In genomic region chr16:17254005-17254597, GRCm38 (mm10) we compare ENCODE assay signal across 11 mouse cellular contexts. TPM values are rescaled to one million over a fixed set of nuclear protein-coding genes. Genes with fewer than 3 reads are reported as not detected.
A peak's percentile ranks its signal among the peaks of the same experiment; 100 is the strongest.
DNase-seq lines count a peak whose midpoint lies in the region; ATAC-seq and TF ChIP-seq lines count a peak whose summit lies in the region.
"Had no signal": no experiment of that assay in that cellular context is flagged by ENCODE, and none has a peak within 500 bp of the region (broad histone marks: within the 10 kb centered on the region; RNA-seq: fewer than 3 reads in every experiment).

No protein-coding gene starts in this region.

- peak overlapping the region; percentile 17; the same call in 1 of the 2 replicates for H3K27ac ChIP-seq in hindbrain, embryonic 11.5 days (ENCODE audit: low read depth, low read length)
- H3K27ac ChIP-seq in hindbrain, embryonic 13.5 days: no peak overlapping the region
- H3K27ac ChIP-seq in ES-Bruce4 (ENCODE audit: insufficient read depth, low read length): peak overlapping the region; percentile 79
- H3K27ac ChIP-seq in liver, embryonic 11.5 days (ENCODE audit: low read depth, low read length): peak overlapping the region; percentile 2; the same call in 1 of the 2 replicates

- H3K4me2 ChIP-seq in hindbrain, embryonic 11.5 days (replicated peaks; ENCODE audit: low read depth, low read length): no peak overlapping the region
- H3K4me2 ChIP-seq in hindbrain, embryonic 13.5 days: no peak overlapping the region
- H3K4me2 ChIP-seq in liver, embryonic 11.5 days: peak overlapping the region; percentile 55

- H3K27me3 ChIP-seq in hindbrain, embryonic 11.5 days (ENCODE audit: control insufficient read depth, insufficient read depth, low read length): no peaks in the 10 kb centered on the region
- no peaks in the 10 kb centered on the region for H3K27me3 ChIP-seq in hindbrain, embryonic 13.5 days
- H3K27me3 ChIP-seq in ES-Bruce4 (ENCODE audit: control insufficient read depth, insufficient read depth, low read length, poor library complexity, severe bottlenecking): no peaks in the 10 kb centered on the region
- no peaks in the 10 kb centered on the region for H3K27me3 ChIP-seq in liver, embryonic 11.5 days (replicated peaks; ENCODE audit: control insufficient read depth, insufficient read depth, low read length)
- H3K27me3 ChIP-seq: CH12.LX had no signal

- 0 out of 2 replicates have a peak overlapping the region, but pooled peaks have one; percentile 15 for H3K9ac ChIP-seq in hindbrain, embryonic 11.5 days (ENCODE audit: low read depth, low read length)
- no peak overlapping the region for H3K9ac ChIP-seq in hindbrain, embryonic 13.5 days
- no peak overlapping the region for H3K9ac ChIP-seq in ES-Bruce4 (ENCODE audit: low read depth, poor library complexity, severe bottlenecking)
- H3K9ac ChIP-seq in liver, embryonic 11.5 days (ENCODE audit: low read depth, low read length): 0 out of 2 replicates have a peak overlapping the region, but pooled peaks have one; percentile 8

- TF ChIP-seq POLR2A in ES-Bruce4 (IDR thresholded peaks at IDR 0.05; ENCODE audit: insufficient read depth, low read length): no peak
- no peak for TF ChIP-seq POLR2A in brain, embryonic 14.5 days (IDR thresholded peaks at IDR 0.05; ENCODE audit: borderline replicate concordance, extremely low read depth, insufficient read depth, insufficient read length, poor library complexity, severe bottlenecking)

- no peak overlapping the region for H3K4me3 ChIP-seq in hindbrain, embryonic 11.5 days (ENCODE audit: low read depth, low read length)
- no peak overlapping the region for H3K4me3 ChIP-seq in hindbrain, embryonic 13.5 days
- peak overlapping the region; percentile 15 for H3K4me3 ChIP-seq in ES-Bruce4 (ENCODE audit: low read depth, low read length)
- no peak overlapping the region for H3K4me3 ChIP-seq in liver, embryonic 11.5 days (ENCODE audit: low read depth, low read length)

- H3K9me3 ChIP-seq in hindbrain, embryonic 11.5 days (ENCODE audit: control insufficient read depth, low read length): no peaks in the 10 kb centered on the region
- H3K9me3 ChIP-seq in hindbrain, embryonic 13.5 days: no peaks in the 10 kb centered on the region
- no peaks in the 10 kb centered on the region for H3K9me3 ChIP-seq in ES-Bruce4 (replicated peaks; ENCODE audit: control insufficient read depth, insufficient read depth, low read length, poor library complexity, severe bottlenecking)
- H3K9me3 ChIP-seq in liver, embryonic 11.5 days (ENCODE audit: control insufficient read depth, low read length): no peaks in the 10 kb centered on the region

- TF ChIP-seq EP300 in ES-Bruce4 (IDR thresholded peaks at IDR 0.05; ENCODE audit: insufficient read depth, low read depth, low read length): no peak; the same call in 1 of the 2 replicates

- no peak for TF ChIP-seq CTCF in ES-Bruce4 (IDR thresholded peaks at IDR 0.05; ENCODE audit: low read depth, low read length)
- no peak for TF ChIP-seq CTCF in brain, embryonic 14.5 days (IDR thresholded peaks at IDR 0.05; ENCODE audit: borderline replicate concordance, extremely low read depth, insufficient read depth, insufficient read length)

- peak; percentile 47; the same call in 1 of the 2 replicates for ATAC-seq in hindbrain, embryonic 11.5 days (ENCODE audit: low FRiP score)
- ATAC-seq in hindbrain, embryonic 13.5 days (ENCODE audit: low FRiP score): no peak
- ATAC-seq in liver, embryonic 11.5 days (replicated peaks; ENCODE audit: low FRiP score): no peak
- ATAC-seq: lung, postnatal 0 days had no signal

- peak; percentile 31 for DNase-seq in hindbrain, embryonic 11.5 days (ENCODE audit: low spot score)
- DNase-seq in brain, embryonic 14.5 days (ENCODE audit: low read depth): peak; percentile 56
- DNase-seq in liver, embryonic 11.5 days (ENCODE audit: low spot score): no peak
- DNase-seq in frontal cortex, adult 2 months (ENCODE audit: extremely low spot score in 1 of 2, low spot score in 1 of 2): no peak
- no peak for DNase-seq in adrenal gland, postnatal 36 days
- DNase-seq: adrenal gland, adult 2 months; cerebellum, adult 9-11 months had no signal

- H3K4me1 ChIP-seq in hindbrain, embryonic 11.5 days (replicated peaks; ENCODE audit: control insufficient read depth, insufficient read depth, low read length): peaks cover 11% of the 10 kb centered on the region
- H3K4me1 ChIP-seq in hindbrain, embryonic 13.5 days (replicated peaks): peaks cover 49% of the 10 kb centered on the region
- peaks cover 11% of the 10 kb centered on the region for H3K4me1 ChIP-seq in ES-Bruce4 (ENCODE audit: control insufficient read depth, insufficient read depth, low read length)
- peaks cover 49% of the 10 kb centered on the region for H3K4me1 ChIP-seq in liver, embryonic 11.5 days (replicated peaks; ENCODE audit: control insufficient read depth, insufficient read depth, low read length)

- 0 out of 2 replicates have a peak, but pooled peaks cover 2% of the 10 kb centered on the region for H3K36me3 ChIP-seq in hindbrain, embryonic 11.5 days (ENCODE audit: control insufficient read depth, insufficient read depth, low read length)
- H3K36me3 ChIP-seq in hindbrain, embryonic 13.5 days: peaks cover 36% of the 10 kb centered on the region
- H3K36me3 ChIP-seq in ES-Bruce4 (ENCODE audit: control insufficient read depth, insufficient read depth, low read length, poor library complexity, severe bottlenecking): peaks cover 16% of the 10 kb centered on the region
- H3K36me3 ChIP-seq in liver, embryonic 11.5 days (ENCODE audit: control insufficient read depth, insufficient read depth, low read length): peaks cover 22% of the 10 kb centered on the region

- 21% methylated on average over 4 of the region's 4 CpGs for WGBS in hindbrain, embryonic 11.5 days
- 15% methylated on average over 4 of the region's 4 CpGs for WGBS in hindbrain, embryonic 13.5 days
- 53% methylated on average over 4 of the region's 4 CpGs for WGBS in liver, embryonic 11.5 days

RNA-seq across cellular contexts. Expression of gene Hic2, which starts 20.7 kb away (rescaled TPM):
- polyA plus RNA-seq in hindbrain, embryonic 11.5 days (2014; fragmentation: Nextera tagmentation; extraction: Ambion mirVana): 7.9 and 8.7 TPM in 2 replicates
- 9.0 and 9.4 TPM in 2 replicates for polyA plus RNA-seq in hindbrain, embryonic 13.5 days (2015; fragmentation: Nextera tagmentation; extraction: Ambion mirVana)
- polyA plus RNA-seq in ES-Bruce4 (2011; ENCODE audit: insufficient read depth, insufficient read length, low read depth, missing spikeins): 40.9 and 43.5 TPM in 2 replicates
- polyA plus RNA-seq in brain, embryonic 14.5 days (2012; rRNA removed): 12.1 and 16.4 TPM in 2 replicates
- polyA plus RNA-seq in liver, embryonic 11.5 days (2014; fragmentation: Nextera tagmentation; extraction: Ambion mirVana): 7.0 and 8.3 TPM in 2 replicates
- polyA plus RNA-seq in frontal cortex, adult 2 months (2012; rRNA removed): 5.8 and 6.1 TPM in 2 replicates
- 1 to 10 TPM; 2.9 to 3.1 TPM for total RNA-seq in adrenal gland, postnatal 36 days (2021)

RNA-seq across cellular contexts. Expression of gene Tmem191c, which starts 21.8 kb away (rescaled TPM):
- 5.7 and 7.7 TPM in 2 replicates for polyA plus RNA-seq in hindbrain, embryonic 11.5 days (2014; fragmentation: Nextera tagmentation; extraction: Ambion mirVana)
- polyA plus RNA-seq in hindbrain, embryonic 13.5 days (2015; fragmentation: Nextera tagmentation; extraction: Ambion mirVana): 32.6 and 33.3 TPM in 2 replicates
- 9.6 and 10.5 TPM in 2 replicates for polyA plus RNA-seq in ES-Bruce4 (2011; ENCODE audit: insufficient read depth, insufficient read length, low read depth, missing spikeins)
- polyA plus RNA-seq in brain, embryonic 14.5 days (2012; rRNA removed): 46.6 and 63.5 TPM in 2 replicates
- polyA plus RNA-seq in liver, embryonic 11.5 days (2014; fragmentation: Nextera tagmentation; extraction: Ambion mirVana): 5.0 and 7.7 TPM in 2 replicates
- polyA plus RNA-seq in frontal cortex, adult 2 months (2012; rRNA removed): 338 and 351 TPM in 2 replicates
- total RNA-seq in adrenal gland, postnatal 36 days (2021): 1 to 10 TPM; 8.6 to 9.3 TPM

RNA-seq across cellular contexts. Expression of gene Rimbp3, which starts 45.7 kb away (rescaled TPM):
- polyA plus RNA-seq in hindbrain, embryonic 11.5 days (2014; fragmentation: Nextera tagmentation; extraction: Ambion mirVana): 0.78 and 1.0 TPM in 2 replicates
- polyA plus RNA-seq in hindbrain, embryonic 13.5 days (2015; fragmentation: Nextera tagmentation; extraction: Ambion mirVana): 1.8 and 1.9 TPM in 2 replicates
- polyA plus RNA-seq in ES-Bruce4 (2011; ENCODE audit: insufficient read depth, insufficient read length, low read depth, missing spikeins): 0.63 and 0.90 TPM in 2 replicates
- 1.3 and 2.2 TPM in 2 replicates for polyA plus RNA-seq in brain, embryonic 14.5 days (2012; rRNA removed)
- 0.18 and 0.45 TPM in 2 replicates for polyA plus RNA-seq in liver, embryonic 11.5 days (2014; fragmentation: Nextera tagmentation; extraction: Ambion mirVana)
- polyA plus RNA-seq in frontal cortex, adult 2 months (2012; rRNA removed): 0.69 and 0.96 TPM in 2 replicates
- total RNA-seq in adrenal gland, postnatal 36 days (2021): not detected
- polyA plus RNA-seq: adrenal gland, adult 2 months; lung, postnatal 0 days had no signal

RNA-seq across cellular contexts. Expression of gene Ube2l3, which starts 51.7 kb away (rescaled TPM):
- polyA plus RNA-seq in hindbrain, embryonic 11.5 days (2014; fragmentation: Nextera tagmentation; extraction: Ambion mirVana): 415 and 422 TPM in 2 replicates
- 313 and 319 TPM in 2 replicates for polyA plus RNA-seq in hindbrain, embryonic 13.5 days (2015; fragmentation: Nextera tagmentation; extraction: Ambion mirVana)
- 203 and 207 TPM in 2 replicates for polyA plus RNA-seq in ES-Bruce4 (2011; ENCODE audit: insufficient read depth, insufficient read length, low read depth, missing spikeins)
- polyA plus RNA-seq in brain, embryonic 14.5 days (2012; rRNA removed): 96.5 and 127 TPM in 2 replicates
- polyA plus RNA-seq in liver, embryonic 11.5 days (2014; fragmentation: Nextera tagmentation; extraction: Ambion mirVana): 369 and 377 TPM in 2 replicates
- polyA plus RNA-seq in frontal cortex, adult 2 months (2012; rRNA removed): 131 and 136 TPM in 2 replicates
- total RNA-seq in adrenal gland, postnatal 36 days (2021): 100 to 1,000 TPM; 219 to 220 TPM

Comparison
In these comparisons a context has a peak if more than half of its experiments do, and no peak if none do; other contexts are left out.
1. H3K9ac ChIP-seq: peak in hindbrain, embryonic 11.5 days (single experiment) and liver, embryonic 11.5 days (single experiment); none in hindbrain, embryonic 13.5 days (single experiment) and ES-Bruce4 (single experiment).
2. DNase-seq: peak in hindbrain, embryonic 11.5 days (single experiment) and brain, embryonic 14.5 days (single experiment); none in liver, embryonic 11.5 days (single experiment), frontal cortex, adult 2 months (0 of 2) and adrenal gland, postnatal 36 days (0 of 2).